ENCODE assay signal across 35 mouse cellular contexts in genomic region chr4:150601489-150601888, GRCm38 (mm10). TPM values are rescaled to one million over a fixed set of nuclear protein-coding genes. Genes with fewer than 3 reads are reported as not detected.
A peak's percentile ranks its signal among the peaks of the same experiment; 100 is the strongest.
DNase-seq lines count a peak whose midpoint lies in the region; ATAC-seq and TF ChIP-seq lines count a peak whose summit lies in the region.
"Had no signal": no experiment of that assay in that cellular context is flagged by ENCODE, and none has a peak within 500 bp of the region (broad histone marks: within the 10 kb centered on the region; RNA-seq: fewer than 3 reads in every experiment).

No protein-coding gene starts in this region.

- H3K9ac ChIP-seq in midbrain, embryonic 14.5 days (replicated peaks; ENCODE audit: low read length) = no peak overlapping the region
- no peak overlapping the region for H3K9ac ChIP-seq in neural tube, embryonic 15.5 days (replicated peaks)
- H3K9ac ChIP-seq: embryonic facial prominence, embryonic 12.5 days; forebrain, embryonic 15.5 days; heart, embryonic 13.5 days; limb, embryonic 12.5 days; liver, embryonic 15.5 days; lung, embryonic 15.5 days; stomach, embryonic 15.5 days had no signal

- peak; percentile 14 for DNase-seq in adrenal gland, adult 2 months
- DNase-seq in adrenal gland, postnatal 14 days = no peak
- no peak for DNase-seq in layer of hippocampus, adult 2 months (ENCODE audit: low spot score in 2 of 2)
- DNase-seq in layer of hippocampus, adult 9-10 months (ENCODE audit: low spot score) = no peak
- DNase-seq in midbrain, embryonic 14.5 days = peak; percentile 36
- DNase-seq in midbrain, embryonic 10.5 days (ENCODE audit: low spot score) = no peak
- DNase-seq in gastrocnemius, postnatal 4 days (ENCODE audit: low spot score in 2 of 2) = no peak
- DNase-seq: adrenal gland, adult 8-10 months; cerebellum, adult 11 months; cerebellum, adult 9-10 months; cerebellum, postnatal 36 days; embryo, embryonic 11 days; gastrocnemius, adult 2 months; gastrocnemius, postnatal 36 days; heart, postnatal 10 days; kidney, adult 8-10 months; kidney, postnatal 10 days; right cerebral cortex, postnatal 25 days had no signal

- TF ChIP-seq CTCF in layer of hippocampus, adult 2 months (conservative IDR thresholded peaks at IDR 0.05) = no peak

- no peak overlapping the region for H3K4me3 ChIP-seq in layer of hippocampus, adult 2 months
- no peak overlapping the region for H3K4me3 ChIP-seq in midbrain, embryonic 14.5 days (replicated peaks; ENCODE audit: low read depth, low read length)
- H3K4me3 ChIP-seq in midbrain, embryonic 10.5 days = no peak overlapping the region
- H3K4me3 ChIP-seq in neural tube, embryonic 15.5 days (replicated peaks) = no peak overlapping the region
- H3K4me3 ChIP-seq: embryonic facial prominence, embryonic 12.5 days; forebrain, embryonic 15.5 days; gastrocnemius, adult 2 months; heart, embryonic 13.5 days; limb, embryonic 12.5 days; liver, embryonic 15.5 days; lung, embryonic 15.5 days; myocyte; stomach, embryonic 15.5 days had no signal

- H3K36me3 ChIP-seq in midbrain, embryonic 14.5 days (ENCODE audit: control insufficient read depth, insufficient read depth, low read length) = no peaks in the 10 kb centered on the region
- 0 out of 2 replicates have a peak, but pooled peaks cover 3% of the 10 kb centered on the region for H3K36me3 ChIP-seq in midbrain, embryonic 10.5 days
- no peaks in the 10 kb centered on the region for H3K36me3 ChIP-seq in neural tube, embryonic 15.5 days
- H3K36me3 ChIP-seq: embryonic facial prominence, embryonic 12.5 days; forebrain, embryonic 15.5 days; limb, embryonic 12.5 days; liver, embryonic 15.5 days; lung, embryonic 15.5 days; stomach, embryonic 15.5 days had no signal

- 62% methylated on average over 10 of the region's 10 CpGs for WGBS in midbrain, embryonic 14.5 days
- 95% methylated on average over 10 of the region's 10 CpGs for WGBS in midbrain, embryonic 10.5 days
- 42% methylated on average over 10 of the region's 10 CpGs for WGBS in neural tube, embryonic 15.5 days

- H3K9me3 ChIP-seq in midbrain, embryonic 14.5 days (ENCODE audit: control insufficient read depth, low read length) = no peaks in the 10 kb centered on the region
- no peaks in the 10 kb centered on the region for H3K9me3 ChIP-seq in midbrain, embryonic 10.5 days (replicated peaks)
- H3K9me3 ChIP-seq in neural tube, embryonic 15.5 days (replicated peaks) = no peaks in the 10 kb centered on the region
- H3K9me3 ChIP-seq: embryonic facial prominence, embryonic 12.5 days; forebrain, embryonic 15.5 days; heart, embryonic 13.5 days; limb, embryonic 12.5 days; liver, embryonic 15.5 days; lung, embryonic 15.5 days; stomach, embryonic 15.5 days had no signal

- H3K27ac ChIP-seq in layer of hippocampus, adult 2 months = peak overlapping the region; percentile 6; the same call in 1 of the 2 replicates
- peak overlapping the region; percentile 67 for H3K27ac ChIP-seq in midbrain, embryonic 14.5 days (replicated peaks; ENCODE audit: low read depth, low read length)
- no peak overlapping the region for H3K27ac ChIP-seq in midbrain, embryonic 10.5 days (replicated peaks)
- peak overlapping the region; percentile 60 for H3K27ac ChIP-seq in neural tube, embryonic 15.5 days (replicated peaks)
- H3K27ac ChIP-seq: embryonic facial prominence, embryonic 12.5 days; forebrain, embryonic 15.5 days; gastrocnemius, adult 2 months; heart, embryonic 13.5 days; limb, embryonic 12.5 days; liver, embryonic 15.5 days; macrophage; stomach, embryonic 15.5 days had no signal

- H3K4me2 ChIP-seq in midbrain, embryonic 14.5 days (ENCODE audit: low read length) = no peak overlapping the region; the same call in 1 of the 2 replicates
- no peak overlapping the region for H3K4me2 ChIP-seq in neural tube, embryonic 15.5 days
- H3K4me2 ChIP-seq: embryonic facial prominence, embryonic 12.5 days; forebrain, embryonic 15.5 days; heart, embryonic 13.5 days; limb, embryonic 12.5 days; liver, embryonic 15.5 days; lung, embryonic 15.5 days; stomach, embryonic 15.5 days had no signal

- H3K27me3 ChIP-seq in midbrain, embryonic 14.5 days (ENCODE audit: control insufficient read depth, insufficient read depth, low read length) = no peaks in the 10 kb centered on the region
- no peaks in the 10 kb centered on the region for H3K27me3 ChIP-seq in midbrain, embryonic 10.5 days (ENCODE audit: low read depth, poor library complexity, severe bottlenecking)
- H3K27me3 ChIP-seq in neural tube, embryonic 15.5 days (replicated peaks) = no peaks in the 10 kb centered on the region
- H3K27me3 ChIP-seq: CH12.LX; embryonic facial prominence, embryonic 12.5 days; forebrain, embryonic 15.5 days; heart, embryonic 13.5 days; limb, embryonic 12.5 days; liver, embryonic 15.5 days; lung, embryonic 15.5 days; stomach, embryonic 15.5 days had no signal

- ATAC-seq in midbrain, embryonic 14.5 days (ENCODE audit: low FRiP score, low TSS enrichment) = no peak
- ATAC-seq in neural tube, embryonic 15.5 days (ENCODE audit: low FRiP score) = no peak
- ATAC-seq: activated CD4-positive, CD25-positive, alpha-beta regulatory T cell, adult 4 months; forebrain, embryonic 15.5 days; intestine, embryonic 16.5 days had no signal

- H3K4me1 ChIP-seq in midbrain, embryonic 14.5 days (ENCODE audit: control insufficient read depth, insufficient read depth, low read length) = peaks cover 22% of the 10 kb centered on the region
- H3K4me1 ChIP-seq in midbrain, embryonic 10.5 days = peaks cover 42% of the 10 kb centered on the region
- H3K4me1 ChIP-seq in neural tube, embryonic 15.5 days = peaks cover 61% of the 10 kb centered on the region

RNA-seq across cellular contexts. Expression of gene Slc45a1, which starts 50.5 kb away (rescaled TPM):
- total RNA-seq in adrenal gland, adult 2 months (2021) = under 1 TPM; 0.37 to 0.62 TPM
- 0.73 and 1.5 TPM in 2 replicates for polyA plus RNA-seq in adrenal gland, adult 2 months (2012; rRNA removed)
- 0.33 and 1.4 TPM in 2 replicates for total RNA-seq in adrenal gland, postnatal 14 days (2021)
- 10 to 100 TPM; 39.7 to 40.1 TPM for total RNA-seq in layer of hippocampus, adult 2 months (2021)
- 28.0 and 29.3 TPM in 2 replicates for polyA plus RNA-seq in midbrain, embryonic 14.5 days (2014; fragmentation: Nextera tagmentation; extraction: Ambion mirVana)
- polyA plus RNA-seq in midbrain, embryonic 10.5 days (2016; fragmentation: Nextera tagmentation; extraction: Ambion mirVana) = 1.7 and 4.4 TPM in 2 replicates
- polyA plus RNA-seq in neural tube, embryonic 15.5 days (2015; fragmentation: Nextera tagmentation; extraction: Ambion mirVana) = 37.9 and 47.8 TPM in 2 replicates
- total RNA-seq in gastrocnemius, postnatal 4 days (2021) = not detected
- total RNA-seq: CH12.LX; gastrocnemius, adult 2 months; gastrocnemius, postnatal 36 days; heart, adult 8-10 months; heart, postnatal 10 days; hematopoietic stem cell, adult 5-6 weeks; liver, adult 2 months; neutrophil, adult 5-6 weeks had no signal
- polyA plus RNA-seq: liver, adult 2 months; liver, embryonic 15.5 days; macrophage; myocyte had no signal

Comparison
In these comparisons a context has a peak if more than half of its experiments do, and no peak if none do; other contexts are left out.
1. DNase-seq: peak in adrenal gland, adult 2 months (single experiment) and midbrain, embryonic 14.5 days (single experiment); none in adrenal gland, postnatal 14 days (single experiment), layer of hippocampus, adult 2 months (0 of 2), layer of hippocampus, adult 9-10 months (single experiment), midbrain, embryonic 10.5 days (single experiment) and gastrocnemius, postnatal 4 days (0 of 2).
2. RNA of gene Slc45a1, which starts 50.5 kb away (total RNA-seq): 39.7 to 40.1 TPM in layer of hippocampus, adult 2 months; 0.37 to 0.62 TPM in adrenal gland, adult 2 months, 0.33 to 1.4 TPM in adrenal gland, postnatal 14 days and not detected in gastrocnemius, postnatal 4 days; every median in the first group is over 10 times any median in the second.